Mouse (Mus musculus): ENCODE measurements around the gene Tmpo. TPM values are rescaled to one million over a fixed set of nuclear protein-coding genes. Genes with fewer than 3 reads are reported as not detected.

Tmpo gene
- polyA plus RNA-seq, 1 experiment from 2014 or later: 132 TPM

DNA sequence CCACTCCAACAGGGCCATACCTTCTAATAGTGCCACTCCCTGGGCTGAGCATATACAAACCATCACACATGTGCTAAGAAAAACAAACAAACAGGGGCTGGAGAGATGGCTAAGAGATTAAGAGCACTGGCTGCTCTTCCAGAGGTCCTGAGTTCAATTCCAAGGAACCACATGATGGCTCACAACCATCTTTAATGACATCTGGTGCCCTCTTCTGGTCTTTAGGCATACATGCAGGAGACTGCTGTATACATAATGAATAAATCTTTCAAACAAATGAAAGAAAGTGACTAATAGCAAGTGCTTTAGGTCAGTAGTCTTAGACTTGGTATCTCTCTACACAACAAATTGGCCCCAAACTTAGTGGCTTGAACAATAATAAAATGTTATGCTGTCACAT lies 26.2 kb upstream of the Tmpo start:
- Histone ChIP-seq H3K4me1 (ENCODE audit: control insufficient read depth, insufficient read depth, low read length) (no peaks in the 10 kb centered on the region), H3K27ac (ENCODE audit: low read length) (no peak overlapping the region), H3K36me3 (ENCODE audit: control insufficient read depth, insufficient read depth, low read length) (no peaks in the 10 kb centered on the region), H3K4me3 (replicated peaks; ENCODE audit: low read length) (no peak overlapping the region), H3K4me2 (ENCODE audit: low read depth, low read length) (no peak overlapping the region), H3K9me3 (replicated peaks; ENCODE audit: control insufficient read depth, low read length) (no peaks in the 10 kb centered on the region), H3K27me3 (ENCODE audit: control insufficient read depth, insufficient read depth, low read length) (no peaks in the 10 kb centered on the region), H3K9ac (ENCODE audit: low read length) (no peak overlapping the region)
- no peak for ATAC-seq (ENCODE audit: insufficient read depth, low FRiP score)

DNA sequence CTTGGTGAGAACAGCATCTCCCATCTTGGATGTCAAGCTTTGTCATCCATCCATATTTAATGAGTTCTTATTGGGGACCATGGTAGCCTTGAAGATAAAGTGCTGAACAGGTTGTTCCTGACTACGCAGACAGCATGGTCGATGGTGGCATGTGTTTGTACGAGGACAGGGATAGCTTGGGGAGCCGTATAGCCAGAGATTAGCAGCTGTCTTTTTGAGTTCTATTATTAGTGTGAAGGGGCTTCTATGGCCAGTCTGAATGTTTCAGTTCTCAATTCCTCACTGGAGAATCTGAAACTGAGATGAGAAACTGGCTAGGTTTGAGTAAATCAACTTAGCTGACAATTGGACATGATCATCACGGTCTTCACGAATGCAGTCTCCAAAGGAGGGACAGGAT lies 24.5 kb upstream of the Tmpo start:
- ATAC-seq (ENCODE audit: insufficient read depth, low FRiP score): no peak
- Histone ChIP-seq H3K36me3 (ENCODE audit: control insufficient read depth, insufficient read depth, low read length) (no peaks in the 10 kb centered on the region), H3K27ac (ENCODE audit: low read length) (no peak overlapping the region), H3K9me3 (replicated peaks; ENCODE audit: control insufficient read depth, low read length) (no peaks in the 10 kb centered on the region), H3K9ac (ENCODE audit: low read length) (no peak overlapping the region), H3K4me2 (ENCODE audit: low read depth, low read length) (no peak overlapping the region), H3K27me3 (ENCODE audit: control insufficient read depth, insufficient read depth, low read length) (no peaks in the 10 kb centered on the region), H3K4me1 (ENCODE audit: control insufficient read depth, insufficient read depth, low read length) (no peaks in the 10 kb centered on the region), H3K4me3 (replicated peaks; ENCODE audit: low read length) (no peak overlapping the region)
- WGBS: 84% methylated on average over 6 of the region's 6 CpGs

DNA sequence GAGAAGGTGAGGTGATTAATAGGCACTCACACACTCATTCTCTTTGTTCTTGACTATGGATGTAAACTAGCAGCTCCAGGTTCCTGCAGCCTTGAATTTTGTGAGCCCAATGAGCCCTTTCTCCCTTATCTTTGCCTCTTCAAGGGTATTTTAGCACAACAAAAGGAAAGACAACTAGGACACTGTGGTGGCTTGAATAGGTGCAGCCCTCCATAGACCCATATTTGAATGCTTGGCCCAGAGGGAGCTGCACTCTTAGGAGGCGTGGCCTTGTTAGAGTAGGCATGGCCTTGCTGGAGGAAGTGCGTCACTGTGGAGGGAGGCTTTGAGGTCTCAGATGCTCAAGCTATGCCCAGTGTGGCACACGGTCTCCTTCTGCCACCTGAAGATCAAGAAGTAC lies 19.5 kb upstream of the Tmpo start:
- no peak for ATAC-seq (ENCODE audit: insufficient read depth, low FRiP score)
- 90% methylated on average over 3 of the region's 3 CpGs for WGBS

DNA sequence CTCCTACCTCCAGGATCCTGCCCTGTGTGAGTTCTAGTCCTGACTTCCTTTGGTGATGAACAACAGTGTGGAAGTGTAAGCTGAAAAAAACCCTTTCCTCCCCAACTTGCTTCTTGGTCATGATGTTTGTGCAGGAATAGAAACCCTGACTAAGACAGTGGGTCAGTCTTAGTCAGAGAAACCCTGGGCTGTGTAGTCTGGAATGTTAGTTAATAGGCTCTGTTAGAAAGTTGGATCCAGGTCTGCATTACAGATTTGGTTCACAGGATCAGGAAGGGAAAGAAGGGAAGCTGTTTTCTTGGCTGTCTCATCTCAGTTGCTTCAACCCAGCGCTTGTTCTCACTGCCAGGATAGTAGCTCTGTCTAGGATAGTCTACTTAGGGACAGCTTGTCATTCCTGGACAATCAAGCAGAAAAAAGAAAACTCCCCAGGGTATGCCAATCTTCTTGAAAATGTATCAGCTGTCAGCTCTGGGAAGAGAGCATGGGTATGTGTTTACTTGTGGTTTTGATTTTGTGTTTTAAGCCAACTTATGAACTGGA lies 18.2 kb upstream of the Tmpo start:
- Histone ChIP-seq H3K27me3 (ENCODE audit: control insufficient read depth, insufficient read depth, low read length) (no peaks in the 10 kb centered on the region), H3K4me2 (ENCODE audit: low read depth, low read length) (no peak overlapping the region), H3K36me3 (ENCODE audit: control insufficient read depth, insufficient read depth, low read length) (no peaks in the 10 kb centered on the region), H3K4me1 (ENCODE audit: control insufficient read depth, insufficient read depth, low read length) (no peaks in the 10 kb centered on the region), H3K27ac (ENCODE audit: low read length) (no peak overlapping the region), H3K9me3 (replicated peaks; ENCODE audit: control insufficient read depth, low read length) (no peaks in the 10 kb centered on the region), H3K9ac (ENCODE audit: low read length) (no peak overlapping the region), H3K4me3 (replicated peaks; ENCODE audit: low read length) (no peak overlapping the region)
- 54% methylated on average over 1 of the region's 1 CpGs for whole genome bisulfite sequencing
- no peak for ATAC-seq (ENCODE audit: insufficient read depth, low FRiP score)

More for the DNA sequence above, 19.5 kb upstream of the Tmpo start:
- H3K27ac ChIP-seq (ENCODE audit: low read length): no peak overlapping the region
- H3K9ac ChIP-seq (ENCODE audit: low read length): no peak overlapping the region
- H3K4me2 ChIP-seq (ENCODE audit: low read depth, low read length): no peak overlapping the region
- no peaks in the 10 kb centered on the region for H3K4me1 ChIP-seq (ENCODE audit: control insufficient read depth, insufficient read depth, low read length)
- no peaks in the 10 kb centered on the region for H3K9me3 ChIP-seq (replicated peaks; ENCODE audit: control insufficient read depth, low read length)
- H3K36me3 ChIP-seq (ENCODE audit: control insufficient read depth, insufficient read depth, low read length): no peaks in the 10 kb centered on the region
- H3K27me3 ChIP-seq (ENCODE audit: control insufficient read depth, insufficient read depth, low read length): no peaks in the 10 kb centered on the region
- H3K4me3 ChIP-seq (replicated peaks; ENCODE audit: low read length): no peak overlapping the region

DNA sequence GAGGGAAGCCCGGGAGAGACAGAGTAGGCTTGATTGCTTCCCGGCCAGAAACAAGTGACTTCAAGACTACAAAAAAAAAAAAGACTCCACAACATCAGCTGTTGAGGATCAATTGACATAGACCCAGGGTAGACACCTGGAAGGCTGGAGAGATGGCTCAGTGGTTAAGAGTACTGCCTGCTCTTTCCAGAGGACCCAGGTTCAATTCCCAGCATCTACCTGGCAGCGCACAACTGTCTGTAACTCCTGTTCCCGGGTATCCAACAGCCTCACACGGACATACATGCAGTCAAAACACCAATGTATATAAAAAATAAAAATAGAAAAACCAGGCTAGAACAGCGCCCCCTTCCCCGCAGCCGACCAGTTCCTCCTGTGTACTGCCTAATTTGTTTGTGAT lies 16.6 kb upstream of the Tmpo start:
- no peak overlapping the region for H3K27ac ChIP-seq (ENCODE audit: low read length)
- H3K4me3 ChIP-seq (replicated peaks; ENCODE audit: low read length): no peak overlapping the region
- no peaks in the 10 kb centered on the region for H3K27me3 ChIP-seq (ENCODE audit: control insufficient read depth, insufficient read depth, low read length)
- 92% methylated on average over 8 of the region's 8 CpGs for whole genome bisulfite sequencing
- no peak overlapping the region for H3K4me2 ChIP-seq (ENCODE audit: low read depth, low read length)
- no peak overlapping the region for H3K9ac ChIP-seq (ENCODE audit: low read length)
- ATAC-seq (ENCODE audit: insufficient read depth, low FRiP score): no peak
- no peaks in the 10 kb centered on the region for H3K36me3 ChIP-seq (ENCODE audit: control insufficient read depth, insufficient read depth, low read length)
- no peaks in the 10 kb centered on the region for H3K9me3 ChIP-seq (replicated peaks; ENCODE audit: control insufficient read depth, low read length)
- no peaks in the 10 kb centered on the region for H3K4me1 ChIP-seq (ENCODE audit: control insufficient read depth, insufficient read depth, low read length)

DNA sequence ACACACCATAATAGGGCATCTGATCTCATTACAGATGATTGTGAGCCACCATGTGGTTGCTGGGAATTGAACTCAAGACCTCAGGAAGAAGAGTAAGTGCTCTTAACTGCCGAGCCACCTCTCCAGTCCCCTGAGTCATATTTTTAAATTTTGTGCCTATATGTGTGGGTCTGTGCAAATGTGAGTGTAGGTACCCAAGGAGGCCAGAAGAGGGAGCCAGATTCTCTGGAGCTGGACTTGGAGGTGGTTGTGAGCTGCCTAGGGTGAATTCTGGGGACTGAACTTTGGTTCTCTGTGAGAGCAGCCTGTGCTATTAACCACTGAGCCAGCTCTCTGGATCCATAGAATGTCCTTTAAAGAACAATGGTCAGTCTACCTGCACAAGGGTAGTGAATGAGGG lies 15.7 kb upstream of the Tmpo start:
- Histone ChIP-seq H3K9me3 (replicated peaks; ENCODE audit: control insufficient read depth, low read length) (no peaks in the 10 kb centered on the region), H3K4me1 (ENCODE audit: control insufficient read depth, insufficient read depth, low read length) (no peaks in the 10 kb centered on the region), H3K4me2 (ENCODE audit: low read depth, low read length) (no peak overlapping the region), H3K4me3 (replicated peaks; ENCODE audit: low read length) (no peak overlapping the region), H3K27me3 (ENCODE audit: control insufficient read depth, insufficient read depth, low read length) (no peaks in the 10 kb centered on the region), H3K9ac (ENCODE audit: low read length) (no peak overlapping the region), H3K36me3 (ENCODE audit: control insufficient read depth, insufficient read depth, low read length) (no peaks in the 10 kb centered on the region), H3K27ac (ENCODE audit: low read length) (no peak overlapping the region)
- WGBS: 89% methylated on average over 1 of the region's 1 CpGs
- no peak for ATAC-seq (ENCODE audit: insufficient read depth, low FRiP score)

DNA sequence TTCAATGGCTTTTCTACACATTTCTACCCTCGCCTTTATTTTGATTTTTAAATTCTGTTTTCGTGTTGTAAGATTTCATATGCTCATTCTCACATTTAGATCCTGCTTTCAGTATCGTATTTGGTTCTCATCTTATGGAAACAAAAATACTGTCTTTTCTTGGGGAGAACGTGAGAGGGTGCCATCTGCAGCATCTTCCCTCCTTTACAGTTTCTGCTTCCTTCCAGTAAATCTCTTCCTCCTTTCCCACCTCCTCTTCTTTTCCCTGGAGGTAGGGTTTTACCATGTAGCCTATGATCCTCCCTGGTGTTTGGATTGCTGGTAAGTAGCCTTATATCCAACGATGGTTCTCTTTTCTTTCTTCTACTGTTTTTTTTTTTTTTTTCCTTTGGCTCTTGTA lies 14.6 kb upstream of the Tmpo start:
- no peak overlapping the region for H3K9ac ChIP-seq (ENCODE audit: low read length)
- WGBS: 81% methylated on average over 5 of the region's 5 CpGs
- H3K4me3 ChIP-seq (replicated peaks; ENCODE audit: low read length): no peak overlapping the region
- H3K9me3 ChIP-seq (replicated peaks; ENCODE audit: control insufficient read depth, low read length): no peaks in the 10 kb centered on the region
- H3K36me3 ChIP-seq (ENCODE audit: control insufficient read depth, insufficient read depth, low read length): no peaks in the 10 kb centered on the region
- no peaks in the 10 kb centered on the region for H3K4me1 ChIP-seq (ENCODE audit: control insufficient read depth, insufficient read depth, low read length)
- no peak overlapping the region for H3K4me2 ChIP-seq (ENCODE audit: low read depth, low read length)
- ATAC-seq (ENCODE audit: insufficient read depth, low FRiP score): no peak
- H3K27ac ChIP-seq (ENCODE audit: low read length): no peak overlapping the region
- H3K27me3 ChIP-seq (ENCODE audit: control insufficient read depth, insufficient read depth, low read length): no peaks in the 10 kb centered on the region

DNA sequence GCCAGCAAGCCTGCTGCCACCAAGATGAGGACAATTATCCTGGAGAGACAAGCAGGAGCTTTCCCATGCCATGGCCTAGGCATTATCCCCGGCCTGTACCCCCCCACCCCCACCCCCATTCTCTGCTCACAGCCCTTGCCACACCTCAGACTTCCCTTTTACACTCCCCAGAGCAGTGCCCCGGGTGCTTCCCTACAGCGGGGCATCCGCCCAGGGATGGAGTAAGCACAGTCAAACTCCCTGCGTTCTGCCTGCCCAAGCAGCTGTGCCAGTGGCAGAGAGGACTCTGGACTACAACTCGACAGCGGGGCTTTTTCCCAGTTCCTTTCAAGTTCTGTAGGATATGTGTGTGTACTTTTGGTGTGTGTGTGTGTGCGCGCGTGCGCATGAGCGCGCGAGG lies 14.0 kb upstream of the Tmpo start:
- Histone ChIP-seq H3K4me1 (ENCODE audit: control insufficient read depth, insufficient read depth, low read length) (no peaks in the 10 kb centered on the region), H3K9ac (ENCODE audit: low read length) (no peak overlapping the region), H3K9me3 (replicated peaks; ENCODE audit: control insufficient read depth, low read length) (no peaks in the 10 kb centered on the region), H3K27ac (ENCODE audit: low read length) (no peak overlapping the region), H3K4me2 (ENCODE audit: low read depth, low read length) (no peak overlapping the region), H3K36me3 (ENCODE audit: control insufficient read depth, insufficient read depth, low read length) (no peaks in the 10 kb centered on the region), H3K4me3 (replicated peaks; ENCODE audit: low read length) (no peak overlapping the region), H3K27me3 (ENCODE audit: control insufficient read depth, insufficient read depth, low read length) (no peaks in the 10 kb centered on the region)
- 81% methylated on average over 14 of the region's 14 CpGs for WGBS
- no peak for ATAC-seq (ENCODE audit: insufficient read depth, low FRiP score)

DNA sequence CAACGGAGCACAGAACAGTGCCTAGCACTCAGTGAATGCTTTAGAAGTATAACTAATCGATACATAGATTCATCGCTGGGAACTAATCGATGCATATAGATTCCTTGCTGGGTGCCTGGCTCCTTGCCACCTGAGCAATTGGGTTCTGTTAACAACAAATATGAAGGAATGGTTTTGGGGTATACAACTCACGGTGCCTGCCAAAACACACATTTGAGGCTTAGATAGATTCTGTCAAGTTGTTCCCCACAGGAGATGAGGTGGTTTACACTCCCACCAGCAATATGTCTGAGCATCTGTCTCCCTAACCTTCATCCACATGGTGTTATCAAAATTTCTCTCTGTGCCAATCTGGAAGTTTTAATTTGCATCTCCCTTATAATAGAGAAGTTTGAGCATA lies 10.7 kb upstream of the Tmpo start:
- no peak for ATAC-seq (ENCODE audit: insufficient read depth, low FRiP score)
- Histone ChIP-seq H3K4me3 (replicated peaks; ENCODE audit: low read length) (no peak overlapping the region), H3K9me3 (replicated peaks; ENCODE audit: control insufficient read depth, low read length) (no peaks in the 10 kb centered on the region), H3K4me2 (ENCODE audit: low read depth, low read length) (no peak overlapping the region), H3K27ac (ENCODE audit: low read length) (no peak overlapping the region), H3K4me1 (ENCODE audit: control insufficient read depth, insufficient read depth, low read length) (0 out of 2 replicates have a peak, but pooled peaks cover 4% of the 10 kb centered on the region), H3K9ac (ENCODE audit: low read length) (no peak overlapping the region), H3K36me3 (ENCODE audit: control insufficient read depth, insufficient read depth, low read length) (no peaks in the 10 kb centered on the region), H3K27me3 (ENCODE audit: control insufficient read depth, insufficient read depth, low read length) (no peaks in the 10 kb centered on the region)
- WGBS: 93% methylated on average over 5 of the region's 5 CpGs

DNA sequence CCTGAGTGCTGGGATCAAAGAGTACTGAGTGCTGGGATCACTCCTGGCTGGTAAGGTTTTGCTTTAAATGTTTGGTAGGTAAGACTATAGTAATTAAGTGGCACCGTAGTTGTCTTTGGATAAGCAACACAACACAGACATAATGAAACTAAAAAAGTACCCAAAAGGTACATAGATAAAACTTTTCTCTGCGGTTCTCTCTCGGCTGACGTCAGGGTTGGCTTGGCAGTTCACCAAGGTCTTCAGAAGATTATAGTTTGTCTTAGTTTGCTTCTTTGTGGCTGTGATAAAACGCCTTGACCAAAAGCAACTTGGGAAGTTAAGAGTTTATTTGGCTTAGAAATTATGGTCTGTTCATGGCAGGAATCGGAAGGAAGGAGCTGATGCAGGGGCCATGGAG lies 8.4 kb upstream of the Tmpo start:
- no peaks in the 10 kb centered on the region for H3K27me3 ChIP-seq (ENCODE audit: control insufficient read depth, insufficient read depth, low read length)
- no peak overlapping the region for H3K27ac ChIP-seq (ENCODE audit: low read length)
- WGBS: 91% methylated on average over 6 of the region's 6 CpGs
- no peaks in the 10 kb centered on the region for H3K9me3 ChIP-seq (replicated peaks; ENCODE audit: control insufficient read depth, low read length)
- no peak overlapping the region for H3K9ac ChIP-seq (ENCODE audit: low read length)
- no peak overlapping the region for H3K4me2 ChIP-seq (ENCODE audit: low read depth, low read length)
- H3K4me1 ChIP-seq (ENCODE audit: control insufficient read depth, insufficient read depth, low read length): 0 out of 2 replicates have a peak, but pooled peaks cover 4% of the 10 kb centered on the region
- no peaks in the 10 kb centered on the region for H3K36me3 ChIP-seq (ENCODE audit: control insufficient read depth, insufficient read depth, low read length)
- H3K4me3 ChIP-seq (replicated peaks; ENCODE audit: low read length): no peak overlapping the region
- ATAC-seq (ENCODE audit: insufficient read depth, low FRiP score): no peak

Data from stomach, embryonic 16.5 days (tissue).